Mouse (Mus musculus): ENCODE measurements around the gene Gm17783. TPM values are rescaled to one million over a fixed set of nuclear protein-coding genes. Genes with fewer than 3 reads are reported as not detected.
"Not testable (repeated sequence)": the region's sequence is repeated elsewhere in the genome, so short reads cannot be mapped to it uniquely, and the experiment has no call there.

Gm17783 gene
- polyA plus RNA-seq, 1 experiment from 2014 or later: not detected

DNA sequence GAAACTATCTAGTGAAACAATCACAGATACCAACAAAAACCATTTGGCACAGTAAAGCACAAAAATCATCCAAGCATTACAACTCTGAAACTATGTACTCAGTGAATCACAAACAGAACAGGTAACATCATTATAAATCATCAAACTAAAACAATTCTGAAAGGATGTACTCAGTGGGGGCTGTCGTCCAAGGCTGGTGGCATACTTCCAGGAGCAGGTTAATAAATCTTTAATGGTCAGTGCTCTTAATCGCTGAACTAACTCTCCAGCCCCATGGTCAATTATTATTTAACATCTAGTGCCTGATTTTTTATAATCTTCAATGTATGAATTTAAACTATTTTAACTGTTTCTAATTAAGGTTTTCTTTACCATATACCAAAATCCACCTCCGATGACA, 60.0 kb downstream of the Gm17783 start:
- H3K27ac ChIP-seq (replicated peaks); DNase-seq (ENCODE audit: low spot score); H3K4me1 ChIP-seq; H3K9me3 ChIP-seq; H3K27me3 ChIP-seq (replicated peaks; ENCODE audit: low read depth, poor library complexity, severe bottlenecking); H3K4me3 ChIP-seq; H3K36me3 ChIP-seq (replicated peaks): not testable (repeated sequence)
- WGBS: 85% methylated on average over 3 of the region's 3 CpGs

Other genes with a start within 250 kb of the Gm17783 start
- gene Cd200, start 123.0 kb downstream of the Gm17783 start, polyA plus RNA-seq (2016; fragmentation: Nextera tagmentation; extraction: Ambion mirVana): 6.6 and 8.1 TPM in 2 replicates
- gene Gm609, start 39.1 kb downstream of the Gm17783 start, polyA plus RNA-seq (2016; fragmentation: Nextera tagmentation; extraction: Ambion mirVana): not detected in 2 replicates
- gene Slc9c1, start 3.3 kb upstream of the Gm17783 start, polyA plus RNA-seq (2016; fragmentation: Nextera tagmentation; extraction: Ambion mirVana): not detected in 2 replicates
- gene Gcsam, start 78.3 kb upstream of the Gm17783 start, polyA plus RNA-seq (2016; fragmentation: Nextera tagmentation; extraction: Ambion mirVana): 0.10 TPM in 1 of 2 replicates, not detected in the other
- gene BC016579, start 122.0 kb upstream of the Gm17783 start, polyA plus RNA-seq (2016; fragmentation: Nextera tagmentation; extraction: Ambion mirVana): 0.09 TPM in 1 of 2 replicates, not detected in the other
- 0.15 and 0.21 TPM in 2 replicates for gene Tmprss7, start 161.6 kb upstream of the Gm17783 start, polyA plus RNA-seq (2016; fragmentation: Nextera tagmentation; extraction: Ambion mirVana)
- 88.6 and 91.5 TPM in 2 replicates for gene Tagln3, start 192.6 kb upstream of the Gm17783 start, polyA plus RNA-seq (2016; fragmentation: Nextera tagmentation; extraction: Ambion mirVana)
- 40.7 and 43.8 TPM in 2 replicates for gene Abhd10, start 210.9 kb upstream of the Gm17783 start, polyA plus RNA-seq (2016; fragmentation: Nextera tagmentation; extraction: Ambion mirVana)

All from embryonic facial prominence, embryonic 10.5 days (tissue).